Mouse (Mus musculus): ENCODE data around the gene Sox12.
"Not testable (repeated sequence)": the region's sequence is repeated elsewhere in the genome, so short reads cannot be mapped to it uniquely, and the experiment has no call there.

The Sox12 gene

DNA sequence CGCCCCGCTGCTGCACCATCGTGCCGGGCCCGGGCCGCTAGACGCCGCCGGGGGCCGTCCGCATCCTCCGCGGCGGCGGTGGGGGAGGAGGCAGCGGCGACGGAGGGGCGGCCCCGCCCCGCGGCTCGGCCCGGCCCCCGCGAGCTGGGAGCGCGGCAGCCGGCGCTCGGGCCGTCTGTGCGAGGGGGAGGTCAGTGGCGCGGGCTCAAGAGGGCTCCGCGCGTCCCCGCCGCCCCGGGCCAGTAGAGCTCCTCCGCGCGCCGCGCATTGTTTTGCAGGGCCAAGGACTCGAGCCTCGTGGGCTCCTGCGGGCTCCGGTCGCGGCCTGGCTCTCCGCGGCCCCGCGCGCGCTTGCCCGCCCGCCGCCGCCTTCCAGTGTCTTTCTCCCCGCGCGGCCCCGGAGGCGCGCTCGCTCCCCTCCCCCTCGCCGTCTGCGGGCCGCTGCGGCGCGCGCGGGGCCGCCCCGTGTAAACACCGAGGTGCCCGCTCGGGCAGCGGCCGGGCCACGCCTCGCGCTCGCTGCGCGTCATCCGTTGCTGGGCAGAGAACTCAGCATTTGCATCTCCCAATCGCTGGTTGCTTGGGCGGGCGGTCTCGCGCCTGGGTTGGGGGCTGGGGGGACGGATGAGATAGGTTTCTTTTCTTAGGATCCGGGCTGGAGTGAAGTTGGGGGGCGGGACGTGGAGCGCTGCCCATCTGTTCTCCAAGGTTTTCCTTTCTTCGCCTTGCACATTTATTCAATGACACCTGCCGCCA, at the start of gene Sox12:
Gene Sox12, minus strand, starts transcription at position 384 of the 756 bp plus-strand sequence.
- DNase-seq (ENCODE audit: low read depth, low spot score), result no peak

- no peak for DNase-seq (ENCODE audit: low read depth, low spot score)
Observed at GRCm38 (mm10) chr2:152447461-152447860, 49.6 kb upstream of the Sox12 start.

DNA sequence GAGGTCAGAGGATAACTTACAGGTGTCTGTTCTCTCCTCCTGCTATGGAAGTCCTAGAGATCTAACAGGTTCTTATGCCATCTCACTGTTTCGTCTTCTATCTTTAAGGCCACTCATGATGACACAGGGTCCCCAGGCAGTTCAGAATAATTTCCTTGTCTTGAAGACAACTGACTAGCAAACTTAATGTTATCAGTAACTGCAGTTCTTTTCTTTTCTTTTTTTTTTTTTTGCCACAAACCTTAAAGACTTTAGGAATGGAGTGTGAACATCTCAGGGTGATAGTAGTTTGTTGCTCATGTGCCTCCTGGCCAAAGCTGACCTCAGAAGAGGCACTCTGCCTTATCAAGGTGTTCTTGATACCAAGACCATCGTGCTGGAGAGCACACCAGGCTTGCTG, 48.8 kb upstream of the Sox12 start:
- no peak for DNase-seq (ENCODE audit: low read depth, low spot score)

GRCm38 (mm10) chr2:152443281-152443680, 45.4 kb upstream of the Sox12 start:
- DNase-seq (ENCODE audit: low read depth, low spot score), result no peak

DNA sequence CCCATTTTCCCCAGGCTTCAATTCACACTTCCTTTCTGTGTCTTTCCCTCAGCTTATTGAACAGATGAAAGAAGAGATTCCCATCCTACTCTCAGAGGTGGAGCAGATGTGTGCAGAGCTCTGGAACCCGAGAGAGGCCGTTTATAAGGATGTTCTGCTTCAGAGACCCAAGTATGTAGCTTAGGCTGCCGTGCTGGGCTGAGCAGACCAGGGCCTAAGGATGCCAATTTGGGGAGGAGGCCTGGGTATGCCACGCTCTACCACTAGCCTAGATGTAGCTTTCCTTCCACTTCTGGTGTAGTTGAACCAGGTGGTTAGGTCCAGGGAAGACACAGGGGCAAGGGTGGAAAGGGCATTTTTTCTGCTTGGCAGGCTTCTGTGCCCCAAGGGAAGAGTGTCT, 44.5 kb upstream of the Sox12 start:
- DNase-seq (ENCODE audit: low read depth, low spot score), result no peak

GRCm38 (mm10) chr2:152439833-152440232, 42.0 kb upstream of the Sox12 start:
- DNase-seq (ENCODE audit: low read depth, low spot score), result no peak

DNA sequence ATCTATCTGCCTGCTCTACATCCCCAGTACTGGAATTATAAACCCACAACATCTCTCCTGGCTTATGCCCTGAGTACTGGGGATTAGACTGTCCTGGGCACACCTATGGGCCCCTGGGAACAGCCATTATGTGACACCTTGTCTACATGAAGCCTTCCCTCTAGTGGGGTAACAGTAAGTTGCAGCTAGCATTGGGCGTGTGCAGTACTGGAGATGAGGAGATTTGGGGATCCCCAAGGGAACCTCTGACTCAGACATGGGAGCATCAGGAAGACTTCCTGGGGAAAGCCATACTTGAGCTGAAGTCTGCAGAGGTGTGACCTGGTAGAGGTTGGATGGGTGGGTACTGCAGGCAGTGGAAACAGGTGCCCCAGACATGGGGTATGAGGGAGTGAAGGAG, 41.1 kb upstream of the Sox12 start:
- no peak for DNase-seq (ENCODE audit: low read depth, low spot score)

- DNase-seq (ENCODE audit: low read depth, low spot score), result peak; percentile 54
Observed at GRCm38 (mm10) chr2:152436983-152437860, 39.4 kb upstream of the Sox12 start.

DNA sequence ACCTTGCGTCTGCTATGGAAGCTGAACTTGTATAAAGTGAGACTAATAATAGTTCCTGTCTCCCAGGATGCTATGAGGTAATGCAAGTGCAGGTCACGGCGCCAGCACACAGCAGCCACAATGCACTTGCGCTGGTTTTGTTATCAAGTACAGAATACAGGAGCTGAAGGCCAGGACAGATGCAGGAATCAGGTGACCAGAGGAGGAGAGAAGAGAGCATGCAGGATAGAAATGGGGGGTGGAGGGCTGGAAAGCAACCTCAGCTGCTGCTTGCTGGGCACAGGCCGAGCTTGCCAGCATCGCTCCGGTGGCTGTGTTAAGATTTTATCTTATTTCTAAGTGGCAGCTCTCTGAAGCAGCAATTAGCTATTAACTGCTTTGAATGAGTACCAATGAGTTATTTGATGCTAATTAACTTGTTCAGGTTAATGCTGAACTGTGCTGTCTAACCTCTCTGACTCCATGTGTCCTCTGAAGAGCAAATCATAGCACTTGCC, 38.6 kb upstream of the Sox12 start:
- no peak for DNase-seq (ENCODE audit: low read depth, low spot score)

- DNase-seq (ENCODE audit: low read depth, low spot score), result not testable (repeated sequence)
Observed at GRCm38 (mm10) chr2:152428481-152428880, 30.6 kb upstream of the Sox12 start.

DNA sequence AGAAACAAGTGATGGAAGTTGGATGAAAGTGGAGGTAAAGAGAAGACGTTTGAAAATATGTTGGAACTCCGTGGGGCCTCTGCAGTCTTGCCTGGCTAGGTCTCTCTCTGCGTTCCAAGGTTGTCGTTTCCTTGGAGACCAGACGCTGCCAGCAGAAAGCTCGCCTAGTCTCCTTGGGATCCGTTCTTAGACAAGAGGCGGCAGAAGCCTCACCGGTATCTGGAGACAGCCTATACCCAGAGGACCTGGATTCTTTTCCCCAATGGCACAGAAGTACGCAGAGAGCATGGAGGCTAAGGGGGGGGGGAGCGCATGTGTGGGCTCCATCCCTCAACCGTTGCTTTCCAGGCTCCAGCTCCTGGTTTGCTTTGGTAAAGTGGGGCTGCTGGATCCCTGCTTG, 29.6 kb upstream of the Sox12 start:
- no peak for DNase-seq (ENCODE audit: low read depth, low spot score)

DNA sequence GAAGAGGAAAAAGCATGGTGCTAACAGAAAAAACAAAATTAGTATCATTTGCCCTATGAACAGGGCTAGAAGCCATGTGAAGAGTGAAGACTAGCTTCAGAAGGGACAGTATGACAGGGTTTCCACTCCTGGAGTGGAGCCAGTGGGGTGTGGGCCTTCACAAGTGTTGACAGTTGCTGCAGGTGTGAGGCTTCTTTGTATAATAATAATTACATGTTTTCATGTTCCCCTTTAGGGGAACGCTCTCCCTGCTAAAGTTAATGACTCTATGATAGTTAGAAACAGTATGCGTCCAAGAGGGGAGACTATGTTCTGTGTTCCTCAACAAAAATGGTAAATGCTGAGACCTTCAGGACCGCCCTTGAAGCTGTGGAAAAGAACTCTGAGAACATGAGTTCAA, 17.9 kb upstream of the Sox12 start:
- no peak for DNase-seq (ENCODE audit: low read depth, low spot score)

DNA sequence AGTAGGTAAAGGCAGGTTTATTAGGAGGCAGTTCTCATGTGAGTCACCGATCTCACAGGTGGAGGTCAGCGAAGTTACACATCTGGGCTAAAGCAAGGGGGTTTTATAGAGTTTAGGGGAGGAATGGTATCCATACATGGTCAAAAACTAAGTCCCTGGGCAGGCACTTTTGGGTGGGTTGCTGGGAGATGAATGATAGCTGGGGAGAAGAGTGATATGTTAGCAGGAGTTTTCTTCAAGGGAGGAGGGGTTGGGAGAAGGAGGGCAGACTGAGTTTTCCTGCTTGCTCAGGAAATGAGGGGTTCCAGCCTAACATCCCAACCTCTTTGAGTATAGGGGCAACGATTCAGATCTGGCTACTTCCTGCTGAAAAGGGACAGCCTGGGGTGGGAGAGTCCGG, 17.4 kb upstream of the Sox12 start, which contains the start of gene 6820408C15Rik:
Gene 6820408C15Rik, plus strand, starts transcription at position 301 of the 400 bp plus-strand sequence.
- DNase-seq (ENCODE audit: low read depth, low spot score), result no peak

GRCm38 (mm10) chr2:152414591-152415165, 16.8 kb upstream of the Sox12 start, which contains the start of gene Zcchc3:
Gene Zcchc3 (minus strand): TSS chr2:152415027.
- DNase-seq (ENCODE audit: low read depth, low spot score), result no peak

DNA sequence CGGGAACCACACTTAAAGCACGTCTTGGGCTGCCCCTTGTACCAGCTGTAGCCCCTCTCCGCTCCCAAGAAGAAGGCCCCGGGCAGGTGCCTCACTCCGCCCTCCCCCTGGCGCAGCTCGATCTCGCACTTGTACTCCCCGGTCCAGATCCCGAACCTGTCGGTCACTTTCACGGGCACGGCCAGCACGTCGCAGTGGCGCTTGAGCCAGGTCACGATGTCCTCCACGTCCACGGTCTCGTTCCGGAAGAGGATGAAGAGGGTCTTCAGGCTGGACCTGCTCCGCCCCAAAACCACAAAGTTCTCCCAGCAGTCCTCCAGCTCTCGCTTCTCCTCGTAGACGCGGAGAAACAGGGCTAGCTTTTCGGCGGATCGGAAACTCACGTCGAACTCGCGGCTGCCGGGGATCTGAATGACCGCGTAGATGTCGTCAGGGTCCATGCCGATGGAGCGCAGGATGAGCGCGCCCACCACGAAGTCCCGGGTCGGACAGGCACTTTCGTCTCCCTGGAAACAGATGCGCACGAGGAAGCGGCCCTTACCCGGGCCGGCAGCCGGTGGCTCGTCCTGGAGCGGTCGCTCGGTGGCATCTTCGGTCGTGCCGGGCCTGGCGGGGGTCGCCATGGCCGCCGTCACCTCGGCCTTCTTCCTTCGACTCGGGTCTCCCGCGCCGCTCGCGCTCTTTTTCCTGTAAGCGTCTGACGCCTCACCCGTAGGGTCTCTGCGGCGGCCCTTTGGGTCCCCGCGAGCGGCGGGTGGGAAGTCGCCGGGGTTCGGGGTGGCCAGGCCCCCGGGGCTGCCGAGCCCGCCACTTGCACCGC, 16.1 kb upstream of the Sox12 start:
- DNase-seq (ENCODE audit: low read depth, low spot score), result no peak

DNA sequence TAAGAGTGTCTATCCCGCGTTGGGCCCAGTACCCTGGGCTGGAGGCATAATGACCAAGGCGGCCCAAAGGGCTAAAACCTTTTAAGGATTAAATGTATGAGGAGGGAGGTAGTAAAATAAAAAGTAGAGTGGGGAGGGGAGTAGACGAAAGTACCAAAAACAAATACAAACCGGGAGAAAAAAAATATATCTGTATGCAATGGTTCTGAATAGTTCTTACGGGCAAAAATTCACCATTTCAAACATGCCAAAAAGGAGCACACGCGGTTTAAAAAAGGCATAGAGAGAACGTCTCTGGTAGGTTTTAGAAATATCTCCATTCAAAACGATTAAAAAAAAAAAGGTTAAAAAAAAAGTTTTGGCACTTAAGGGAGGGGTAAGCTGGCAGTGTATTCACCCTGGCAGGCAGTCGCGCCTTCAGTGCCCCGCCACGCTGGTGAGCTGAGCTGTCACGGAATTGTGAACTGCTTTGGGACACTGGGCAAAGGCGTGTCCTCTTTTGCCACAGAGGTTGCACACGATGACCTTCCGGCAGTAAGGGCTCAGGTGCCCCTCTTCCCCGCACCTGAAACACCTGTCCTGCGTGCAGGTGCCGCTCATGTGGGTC, 15.4 kb upstream of the Sox12 start:
- no peak for DNase-seq (ENCODE audit: low read depth, low spot score)

GRCm38 (mm10) chr2:152412526-152413157, 14.8 kb upstream of the Sox12 start:
- no peak for DNase-seq (ENCODE audit: low read depth, low spot score)

GRCm38 (mm10) chr2:152411471-152411870, 13.6 kb upstream of the Sox12 start:
- DNase-seq (ENCODE audit: low read depth, low spot score), result no peak

DNA sequence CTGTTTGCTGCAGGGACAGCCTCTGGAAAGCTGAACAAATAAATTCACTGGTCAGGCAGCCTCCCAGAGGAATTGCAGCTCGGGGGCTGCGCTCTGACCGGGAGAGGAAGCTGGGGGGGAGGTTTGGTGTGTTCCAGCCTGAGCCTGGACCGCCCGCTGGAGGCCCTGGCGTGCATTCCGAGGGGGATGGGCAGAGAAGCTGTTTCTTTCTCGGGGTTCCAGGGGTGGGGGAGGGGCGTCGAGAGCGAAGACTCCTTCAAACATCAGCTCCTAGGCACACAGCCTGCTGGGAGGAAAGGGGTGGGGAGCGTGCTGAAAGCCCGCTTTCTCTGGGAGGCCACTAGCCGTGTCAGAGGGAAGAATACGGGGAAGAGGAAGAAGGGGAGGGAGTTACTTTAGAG, 13.1 kb upstream of the Sox12 start:
- DNase-seq (ENCODE audit: low read depth, low spot score), result no peak

- DNase-seq (ENCODE audit: low read depth, low spot score), result no peak
Observed at GRCm38 (mm10) chr2:152409781-152410180, 11.9 kb upstream of the Sox12 start.
